Mouse (Mus musculus) stomach, postnatal 0 days (tissue): Measurements from ENCODE around the gene Tmc3.

Experiments
- CTCF ChIP-seq: IDR thresholded peaks from 2 replicates; pipeline ENCODE4 v1.5.1; 2016; ENCODE audit warnings: antibody characterized with exemption, low read depth, mild to moderate bottlenecking, moderate library complexity
- EP300 ChIP-seq: optimal IDR thresholded peaks from 2 replicates; pipeline ENCODE3; 2016; ENCODE audit warnings: antibody characterized with exemption

DNA sequence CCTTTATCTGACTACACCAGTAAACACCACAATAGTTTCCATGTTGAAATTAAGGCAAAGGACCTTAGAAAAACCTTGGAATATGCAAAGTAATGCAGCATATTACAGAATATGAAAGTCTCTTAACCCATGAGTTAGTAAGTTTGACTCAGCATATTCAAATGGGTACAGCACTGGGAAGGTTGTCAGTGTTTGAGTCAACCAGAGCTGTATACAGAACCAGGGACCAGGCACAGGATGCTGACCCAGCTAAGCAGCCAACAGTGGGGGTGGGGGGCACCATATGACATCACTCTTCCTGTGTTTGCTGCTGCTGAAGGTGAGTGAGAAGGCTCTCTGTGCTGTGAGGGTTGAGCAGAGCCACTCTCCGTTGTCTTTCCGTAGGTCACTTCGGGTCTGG is 12.3 kb downstream of the Tmc3 start:
- TF ChIP-seq CTCF (no peak), EP300 (no peak)
